Mouse (Mus musculus) olfactory bulb, adult 2 months (tissue): ENCODE measurements at regions not wholly inside any gene's neighbourhood (a gene's known extent, or its start where the extent isn't known, plus 50 kb on each side); places are given as distances from the start of the nearest gene placed in this dataset.

Experiments used
- CTCF ChIP-seq: fragments of 200-500 bp; IDR thresholded peaks from 2 replicates; pipeline ENCODE4 v1.5.1; 2012; ENCODE audit warnings: low read depth, mild to moderate bottlenecking, low read length, moderate library complexity; ENCODE audit not compliant: insufficient read depth
- POLR2A ChIP-seq: fragments of 200-500 bp; IDR thresholded peaks from 2 replicates; pipeline ENCODE4 v1.6.1; 2012; ENCODE audit warnings: mild to moderate bottlenecking, low read depth, low read length, moderate library complexity; ENCODE audit not compliant: insufficient read depth

DNA sequence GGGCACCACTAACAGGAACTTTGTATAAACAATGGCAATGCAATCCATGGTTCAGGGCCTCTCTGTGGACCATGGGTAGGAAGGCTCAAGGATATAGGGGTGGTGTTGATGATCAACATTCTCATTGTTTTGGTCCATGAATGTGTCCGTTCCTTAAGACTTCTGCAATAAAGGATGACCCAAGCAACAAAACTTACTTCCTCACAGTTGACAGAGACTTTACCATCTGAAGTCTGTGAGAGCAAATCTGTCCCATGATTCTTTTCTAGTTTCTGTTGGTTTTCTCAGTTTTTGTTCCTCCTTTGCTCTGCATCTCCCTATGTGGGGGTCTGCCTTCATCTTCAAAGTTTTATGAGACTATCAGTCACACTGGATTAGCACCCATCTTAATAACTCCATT, 81.8 kb upstream of the Tmem215 start:
- TF ChIP-seq CTCF (no peak), POLR2A (no peak)
